Mouse (Mus musculus) MEL (cell line): ENCODE data around the gene Msmo1. TPM values are rescaled to one million over a fixed set of nuclear protein-coding genes. Genes with fewer than 3 reads are reported as not detected.

Source experiments
- DNase-seq: peaks from one replicate; pipeline ENCODE4 v3.0.0; 2011; ENCODE audit warnings: low read depth, low spot score
- H3K27ac ChIP-seq: 2 replicates; pipeline ENCODE4 v1.5.1; 2012; ENCODE audit warnings: low read depth, mild to moderate bottlenecking, control low read depth, low read length, moderate library complexity; ENCODE audit not compliant: control insufficient read depth
- H3K27me3 ChIP-seq, 2 experiments: fragments of 150-350 bp in 1 of 2; sonication (generic) in 1 of 2; 2 replicates each; pipeline ENCODE4 v1.6.1; 2012; ENCODE audit warnings: low read length in 2 of 2, mild to moderate bottlenecking in 2 of 2, improper control_type of control experiment in 1 of 2, moderate library complexity in 1 of 2; ENCODE audit not compliant: insufficient read depth in 2 of 2, control insufficient read depth in 1 of 2
- H3K36me3 ChIP-seq, 2 experiments: 2 replicates each; pipeline ENCODE4 v1.6.1; 2012 to 2014; ENCODE audit warnings: low read length in 2 of 2, improper control_type of control experiment in 1 of 2, inconsistent platforms in 1 of 2, mild to moderate bottlenecking in 1 of 2; ENCODE audit not compliant: insufficient read depth in 2 of 2, control insufficient read depth in 1 of 2
- H3K4me1 ChIP-seq, 2 experiments: fragments of 150-350 bp in 1 of 2; sonication (generic) in 1 of 2; 2 replicates each; pipeline ENCODE4 v1.6.1; 2012; ENCODE audit warnings: low read length in 2 of 2, improper control_type of control experiment in 1 of 2, mild to moderate bottlenecking in 1 of 2; ENCODE audit not compliant: insufficient read depth in 2 of 2, control insufficient read depth in 1 of 2
- H3K4me3 ChIP-seq, 2 experiments: fragments of 150-350 bp in 1 of 2; sonication (generic) in 1 of 2; 2 replicates each; pipeline ENCODE4 v1.5.1; 2012; ENCODE audit warnings: low read depth in 2 of 2, low read length in 2 of 2, mild to moderate bottlenecking in 2 of 2, moderate library complexity in 2 of 2, control low read depth in 1 of 2, improper control_type of control experiment in 1 of 2; ENCODE audit not compliant: control insufficient read depth in 1 of 2, insufficient read depth in 1 of 2
- H3K79me2 ChIP-seq: 2 replicates; pipeline ENCODE4 v1.6.1; 2012; ENCODE audit warnings: mild to moderate bottlenecking, low read length, moderate library complexity; ENCODE audit not compliant: control insufficient read depth, poor library complexity, insufficient read depth
- H3K9ac ChIP-seq: 2 replicates; pipeline ENCODE4 v1.6.1; 2012; ENCODE audit warnings: low read depth, mild to moderate bottlenecking, control low read depth, low read length, moderate library complexity; ENCODE audit not compliant: control insufficient read depth, poor library complexity, severe bottlenecking
- H3K9me3 ChIP-seq: fragments of 150-350 bp; sonication (generic); replicated peaks from 2 replicates; pipeline ENCODE4 v1.6.1; 2012; ENCODE audit warnings: mild to moderate bottlenecking, low read length, improper control_type of control experiment, moderate library complexity; ENCODE audit not compliant: insufficient read depth
- CHD2 ChIP-seq: IDR thresholded peaks from 2 replicates; pipeline ENCODE4 v1.6.1; 2011; ENCODE audit warnings: low read length, improper control_type of control experiment
- ELF1 ChIP-seq: IDR thresholded peaks from 2 replicates; pipeline ENCODE4 v1.6.1; 2014; ENCODE audit warnings: low read depth, mild to moderate bottlenecking, inconsistent platforms, low read length, improper control_type of control experiment, moderate library complexity
- ETS1 ChIP-seq: IDR thresholded peaks from 2 replicates; pipeline ENCODE4 v1.6.1; 2012; ENCODE audit warnings: low read depth, mild to moderate bottlenecking, inconsistent platforms, low read length, improper control_type of control experiment, moderate library complexity
- GABPA ChIP-seq: IDR thresholded peaks from 2 replicates; pipeline ENCODE4 v1.6.1; 2012; ENCODE audit warnings: low read depth, mild to moderate bottlenecking, inconsistent platforms, low read length, improper control_type of control experiment, moderate library complexity
- GATA1 ChIP-seq: IDR thresholded peaks from 2 replicates; pipeline ENCODE4 v1.6.1; 2011; ENCODE audit warnings: low read depth, low read length, improper control_type of control experiment
- HCFC1 ChIP-seq: IDR thresholded peaks from 2 replicates; pipeline ENCODE4 v1.6.1; 2012; ENCODE audit warnings: low read depth, mild to moderate bottlenecking, inconsistent platforms, low read length, improper control_type of control experiment, moderate library complexity
- JUND ChIP-seq: IDR thresholded peaks from 2 replicates; pipeline ENCODE4 v1.6.1; 2011; ENCODE audit warnings: low read depth, mild to moderate bottlenecking, improper control_type of control experiment, low read length
- MAFK ChIP-seq: IDR thresholded peaks from 2 replicates; pipeline ENCODE4 v1.6.1; 2011; ENCODE audit warnings: low read depth, mild to moderate bottlenecking, low read length, improper control_type of control experiment, borderline replicate concordance
- MAX ChIP-seq: IDR thresholded peaks from 2 replicates; pipeline ENCODE4 v1.6.1; 2011; ENCODE audit warnings: low read length, improper control_type of control experiment
- MAZ ChIP-seq: IDR thresholded peaks from 2 replicates; pipeline ENCODE4 v1.6.1; 2012; ENCODE audit warnings: low read depth, mild to moderate bottlenecking, inconsistent platforms, low read length, improper control_type of control experiment
- MEF2A ChIP-seq: IDR thresholded peaks from 2 replicates; pipeline ENCODE4 v1.6.1; 2014; ENCODE audit warnings: low read depth, mild to moderate bottlenecking, inconsistent platforms, low read length, improper control_type of control experiment; ENCODE audit not compliant: poor library complexity, insufficient replicate concordance, severe bottlenecking; ENCODE audit errors: extremely low read depth
- MXI1 ChIP-seq: IDR thresholded peaks from 2 replicates; pipeline ENCODE4 v1.6.1; 2011; ENCODE audit warnings: mild to moderate bottlenecking, low read depth, low read length, improper control_type of control experiment
- NELFE ChIP-seq: IDR thresholded peaks from 2 replicates; pipeline ENCODE4 v1.6.1; 2011; ENCODE audit warnings: low read depth, low read length, improper control_type of control experiment
- NRF1 ChIP-seq: IDR thresholded peaks from 2 replicates; pipeline ENCODE4 v1.6.1; 2014; ENCODE audit warnings: low read depth, mild to moderate bottlenecking, inconsistent platforms, low read length, improper control_type of control experiment, moderate library complexity; ENCODE audit not compliant: poor library complexity, insufficient read depth, severe bottlenecking
- POLR2A ChIP-seq, 2 experiments: IDR thresholded peaks; 2 replicates each; pipeline ENCODE4 v1.6.1; 2011 to 2012; ENCODE audit warnings: low read length in 2 of 2, mild to moderate bottlenecking in 2 of 2, control low read depth in 1 of 2, improper control_type of control experiment in 1 of 2, low read depth in 1 of 2, moderate library complexity in 1 of 2; ENCODE audit not compliant: control insufficient read depth in 1 of 2, insufficient read depth in 1 of 2, poor library complexity in 1 of 2
- POLR2AphosphoS5 ChIP-seq: IDR thresholded peaks from 2 replicates; pipeline ENCODE4 v1.6.1; 2012; ENCODE audit warnings: low read depth, borderline replicate concordance, mild to moderate bottlenecking, inconsistent platforms, low read length, moderate library complexity, mixed read lengths
- RAD21 ChIP-seq: IDR thresholded peaks from 2 replicates; pipeline ENCODE4 v1.6.1; 2011; ENCODE audit warnings: mild to moderate bottlenecking, low read depth, low read length, improper control_type of control experiment
- SMC3 ChIP-seq: IDR thresholded peaks from 2 replicates; pipeline ENCODE4 v1.6.1; 2011; ENCODE audit warnings: low read depth, low read length, improper control_type of control experiment
- TAL1 ChIP-seq: IDR thresholded peaks from 2 replicates; pipeline ENCODE4 v1.6.1; 2012; ENCODE audit warnings: mild to moderate bottlenecking, inconsistent platforms, low read length, moderate library complexity, mixed read lengths
- TBP ChIP-seq: IDR thresholded peaks from 2 replicates; pipeline ENCODE4 v1.8.0; 2011; ENCODE audit warnings: low read depth, low read length, improper control_type of control experiment
- USF2 ChIP-seq, 2 experiments: IDR thresholded peaks; 2 replicates each; pipeline ENCODE4 v1.6.1; 2011 to 2012; ENCODE audit warnings: improper control_type of control experiment in 2 of 2, low read length in 2 of 2, borderline replicate concordance in 1 of 2, inconsistent platforms in 1 of 2, low read depth in 1 of 2, mild to moderate bottlenecking in 1 of 2; ENCODE audit not compliant: insufficient read depth in 1 of 2
- ZC3H11A ChIP-seq: IDR thresholded peaks from 2 replicates; pipeline ENCODE4 v1.6.1; 2012; ENCODE audit warnings: low read depth, mild to moderate bottlenecking, inconsistent platforms, low read length, improper control_type of control experiment
- ZKSCAN1 ChIP-seq: IDR thresholded peaks from 2 replicates; pipeline ENCODE4 v1.6.1; 2012; ENCODE audit warnings: low read depth, mild to moderate bottlenecking, inconsistent platforms, low read length, improper control_type of control experiment, moderate library complexity
- ZMIZ1 ChIP-seq: IDR thresholded peaks from 2 replicates; pipeline ENCODE4 v1.6.1; 2012; ENCODE audit warnings: low read depth, mild to moderate bottlenecking, inconsistent platforms, low read length, improper control_type of control experiment, moderate library complexity
- ZNF384 ChIP-seq: IDR thresholded peaks from 2 replicates; pipeline ENCODE4 v1.6.1; 2012; ENCODE audit warnings: low read depth, mild to moderate bottlenecking, inconsistent platforms, low read length, improper control_type of control experiment
- polyA plus RNA-seq, 2 experiments: library from polyadenylated mRNA; stranded (reverse) in 1 of 2; unstranded in 1 of 2; fragments of >175 nt in 1 of 2; fragments of >200 nt in 1 of 2; gene quantifications; 2 replicates each; pipeline versions ENCODE4 v1.2.1 to v1.2.4; 2012; ENCODE audit warnings: low replicate concordance in 2 of 2, low read depth in 1 of 2; ENCODE audit not compliant: insufficient read length in 2 of 2, insufficient read depth in 1 of 2, missing spikeins in 1 of 2
- total RNA-seq: library from RNA; depleted of rRNA; stranded (reverse); fragments of 300-350 nt; gene quantifications from 2 replicates; pipeline ENCODE4 v1.2.3, GENCODE M21; 2012

Msmo1 gene
- total and polyA plus RNA-seq, 3 experiments, result 13.8 to 22.1 TPM; not detected in 1

DNA sequence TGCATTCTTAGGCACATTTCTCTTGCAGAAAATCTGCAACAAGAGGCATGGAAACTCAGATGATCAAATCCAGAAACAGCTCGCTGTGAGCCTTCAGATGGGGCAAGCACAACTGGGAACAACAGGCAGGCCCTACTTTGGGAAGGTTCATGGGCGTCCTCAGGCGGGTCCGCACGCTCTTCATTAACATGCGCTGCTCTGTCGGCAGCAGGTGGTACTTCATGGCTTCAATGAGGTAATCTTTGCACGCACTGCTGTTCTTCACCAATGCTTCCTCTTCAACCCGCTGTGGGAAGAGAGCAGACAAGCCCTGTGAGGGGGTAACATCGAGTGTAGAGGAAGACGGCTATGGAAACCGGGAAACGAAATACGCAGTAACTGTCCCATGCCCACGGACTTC is 24.4 kb upstream of the Msmo1 start:
- H3K36me3 ChIP-seq, result peaks cover 0 to 2% of the 10 kb centered on the region in 2 experiments; a peak in 1 of 4 replicates
- H3K27me3 ChIP-seq, result no peaks in the 10 kb centered on the region
- no peak for DNase-seq
- no peak overlapping the region for H3K4me3 ChIP-seq
- no peaks in the 10 kb centered on the region for H3K4me1 ChIP-seq
- H3K9me3 ChIP-seq, result no peaks in the 10 kb centered on the region
- no peak overlapping the region for H3K9ac ChIP-seq
- H3K79me2 ChIP-seq, result no peaks in the 10 kb centered on the region
- TF ChIP-seq MAFK (no peak), GATA1 (no peak), MAX (no peak), ZNF384 (no peak), GABPA (no peak), MAZ (no peak), JUND (no peak), NELFE (no peak), SMC3 (no peak), CHD2 (no peak), ZKSCAN1 (no peak), ETS1 (no peak), ZMIZ1 (no peak), TBP (no peak), POLR2A (IDR thresholded peaks at IDR 0.05; ENCODE audit: control insufficient read depth in 1 of 2, insufficient read depth in 1 of 2, low read depth in 1 of 2, low read length in 2 of 2, poor library complexity in 1 of 2) (no peak), MXI1 (no peak), HCFC1 (no peak)
- no peak overlapping the region for H3K27ac ChIP-seq

DNA sequence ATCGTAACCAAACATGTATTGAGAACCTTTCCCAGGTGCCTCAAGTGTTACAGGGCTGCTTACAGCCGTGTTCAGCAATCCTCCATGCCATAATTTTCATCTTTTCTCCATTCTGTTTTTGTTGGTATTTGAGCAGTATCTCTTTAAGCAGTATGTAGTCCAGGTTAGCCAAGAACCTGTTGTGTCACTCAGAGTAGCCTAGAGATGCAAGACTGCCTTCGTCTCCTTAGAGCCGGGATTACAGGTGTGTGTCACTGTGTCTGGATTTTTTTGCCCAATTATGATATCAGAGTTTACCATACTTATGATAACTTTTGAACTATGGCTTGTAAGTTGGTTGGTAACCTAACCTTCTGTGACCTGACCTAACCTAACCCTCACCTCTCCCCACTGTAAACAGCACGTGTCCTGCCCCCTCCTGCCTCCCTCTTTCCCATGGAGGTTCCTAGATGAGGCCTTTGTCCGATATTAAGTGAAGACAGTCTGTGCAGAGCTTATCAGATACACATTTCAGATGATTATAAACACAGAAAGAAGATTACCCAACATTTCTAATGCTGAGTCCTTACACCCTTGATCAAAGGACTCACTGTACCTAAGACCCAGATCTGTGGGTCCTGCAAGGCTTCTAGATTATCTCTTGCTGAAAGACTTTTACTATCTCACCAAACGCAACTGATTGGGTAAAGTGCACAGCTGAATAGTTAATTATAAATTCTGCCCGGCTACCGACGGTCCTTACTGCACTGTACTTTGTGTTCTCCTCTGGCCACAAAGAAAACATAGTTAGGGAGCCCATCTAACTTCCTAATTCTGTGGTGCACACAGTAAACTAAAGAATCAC is 12.8 kb upstream of the Msmo1 start:
- no peak overlapping the region for H3K27ac ChIP-seq
- TF ChIP-seq HCFC1, result no peak
- no peak for TF ChIP-seq JUND
- TF ChIP-seq USF2 (IDR thresholded peaks at IDR 0.05; ENCODE audit: borderline replicate concordance in 1 of 2, insufficient read depth in 1 of 2, low read depth in 1 of 2, low read length in 2 of 2), result no peak
- TF ChIP-seq NRF1, result no peak
- TF ChIP-seq MAX, result no peak
- no peak for TF ChIP-seq TAL1
- TF ChIP-seq MEF2A, result no peak
- TF ChIP-seq ELF1, result no peak
- no peak for TF ChIP-seq MAFK
- no peak for TF ChIP-seq RAD21
- no peak for TF ChIP-seq ZKSCAN1
- no peak for TF ChIP-seq SMC3
- TF ChIP-seq POLR2AphosphoS5, result no peak
- no peak for TF ChIP-seq ZNF384
- TF ChIP-seq ZC3H11A, result no peak
- TF ChIP-seq TBP, result no peak

More for the DNA sequence above, 12.8 kb upstream of the Msmo1 start:
- H3K9ac ChIP-seq, result no peak overlapping the region
- no peaks in the 10 kb centered on the region for H3K4me1 ChIP-seq
- no peaks in the 10 kb centered on the region for H3K79me2 ChIP-seq
- H3K36me3 ChIP-seq, result peaks cover 0 to 2% of the 10 kb centered on the region in 2 experiments; a peak in 1 of 4 replicates
- no peaks in the 10 kb centered on the region for H3K9me3 ChIP-seq
- no peak for DNase-seq
- H3K27me3 ChIP-seq, result no peaks in the 10 kb centered on the region
- no peak overlapping the region for H3K4me3 ChIP-seq
